Mouse (Mus musculus): ENCODE data around the gene Tyk2.

The Tyk2 gene

GRCm38 (mm10) chr9:21067006-21067684, 63.9 kb downstream of the Tyk2 start, which contains the start of gene Zglp1:
Gene Zglp1, minus strand, starts transcription at chr9:21067093.
- DNase-seq (ENCODE audit: low read depth in 1 of 2, low spot score in 2 of 2): no peak

DNA sequence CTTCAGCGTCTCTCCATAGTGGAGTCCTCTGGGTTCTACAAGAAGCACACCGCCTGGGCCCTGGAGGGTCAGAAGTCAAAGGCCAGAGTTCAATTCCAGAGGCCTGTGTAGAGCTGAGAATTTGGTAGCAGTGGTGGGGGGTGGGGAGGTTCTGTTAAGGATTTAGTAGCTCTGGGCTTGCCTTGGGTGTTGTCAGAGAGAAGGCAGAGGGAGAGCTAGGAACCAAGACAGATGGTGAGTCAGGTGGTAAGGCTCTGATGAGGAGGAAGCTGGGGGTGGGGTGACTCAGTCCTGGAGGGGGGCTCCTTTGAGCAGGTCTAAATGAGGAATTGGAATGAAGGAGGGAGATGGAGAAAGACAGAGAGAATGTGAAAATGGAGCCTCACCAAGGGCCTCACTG, 68.1 kb downstream of the Tyk2 start:
- DNase-seq (ENCODE audit: low read depth in 1 of 2, low spot score in 2 of 2): no peak

Data from monocyte, adult 2 months (primary cell).